Mouse (Mus musculus): ENCODE measurements around the gene Skor1.

The Skor1 gene

DNA sequence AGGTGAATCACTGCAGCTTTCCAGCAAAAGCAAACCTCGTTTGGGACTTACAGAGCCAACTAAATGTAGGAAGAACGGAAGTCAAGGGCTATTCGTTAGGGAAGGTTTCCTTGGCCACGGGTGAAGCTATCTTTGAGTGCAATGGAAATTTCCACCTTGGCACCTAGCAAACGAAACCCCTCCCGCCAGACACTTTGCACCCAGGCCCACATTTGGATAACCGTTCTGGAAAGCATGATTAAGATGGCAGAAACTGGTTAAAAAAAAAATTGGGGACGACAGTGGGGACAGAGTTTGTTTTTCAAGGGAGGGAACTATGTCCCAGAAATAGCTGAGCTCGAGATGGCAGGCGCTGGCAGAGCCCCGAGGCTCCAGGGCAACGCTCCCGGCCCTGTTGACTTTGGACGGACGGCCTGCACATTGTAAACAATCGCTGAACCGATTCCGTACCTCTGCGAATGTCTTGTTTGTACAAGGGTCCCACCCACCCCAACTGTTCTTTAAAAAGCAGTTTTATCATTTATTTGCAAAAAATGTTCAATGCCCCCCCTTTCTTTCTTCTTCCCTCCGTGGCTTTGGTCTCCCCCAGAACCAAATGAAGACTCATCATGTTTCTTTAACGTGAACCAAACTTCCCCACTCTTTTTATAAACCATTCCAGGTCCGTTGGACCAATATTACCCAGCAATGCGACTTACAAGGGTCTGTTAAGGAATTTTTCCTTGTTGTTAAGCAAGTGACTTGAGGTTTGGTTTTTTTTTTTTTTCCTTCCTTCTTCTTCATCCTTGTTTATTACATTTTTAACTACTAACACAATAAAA is 57.5 kb downstream of the Skor1 start:
- no peak for DNase-seq (ENCODE audit: low spot score in 2 of 2)

DNA sequence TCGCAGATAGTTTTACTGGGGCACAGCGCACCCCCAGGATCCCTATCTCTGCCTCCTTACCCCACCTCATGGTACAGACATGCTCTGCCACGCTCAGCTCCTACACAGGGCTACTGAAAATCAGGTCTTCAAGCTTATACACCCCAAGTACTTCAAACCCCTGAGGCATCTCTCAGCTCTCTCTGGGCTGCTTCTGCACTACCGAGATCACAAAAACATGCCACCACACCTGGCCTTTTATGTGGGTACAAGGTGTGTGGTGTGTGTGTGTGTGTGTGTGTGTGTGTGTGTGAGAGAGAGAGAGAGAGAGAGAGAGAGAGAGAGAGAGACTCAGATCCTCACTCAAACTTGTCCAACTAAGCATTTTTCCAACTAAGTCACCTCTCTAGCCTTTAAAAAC is 59.6 kb downstream of the Skor1 start:
- DNase-seq (ENCODE audit: low spot score in 2 of 2): no peak

Data from left cerebral cortex, adult 9 months (tissue).